Mouse (Mus musculus) embryonic fibroblast, embryonic 13.5 days (primary cell): ENCODE results near the gene Smad5. TPM values are rescaled to one million over a fixed set of nuclear protein-coding genes. Genes with fewer than 3 reads are reported as not detected.

Experiments
- H3K27ac ChIP-seq: 2 replicates; pipeline ENCODE4 v1.5.1; 2012; ENCODE audit warnings: low read length, control low read depth, inconsistent platforms; ENCODE audit not compliant: insufficient read depth
- H3K4me1 ChIP-seq: 2 replicates; pipeline ENCODE4 v1.6.1; 2011; ENCODE audit warnings: low read length; ENCODE audit not compliant: control insufficient read depth, insufficient read depth
- H3K4me3 ChIP-seq: 2 replicates; pipeline ENCODE4 v1.5.1; 2011; ENCODE audit warnings: mild to moderate bottlenecking, control low read depth, low read length; ENCODE audit not compliant: insufficient read depth
- CTCF ChIP-seq: IDR thresholded peaks from 2 replicates; pipeline ENCODE4 v1.5.1; 2011; ENCODE audit warnings: mild to moderate bottlenecking, control low read depth, low read length, moderate library complexity, borderline replicate concordance; ENCODE audit not compliant: insufficient read depth
- POLR2A ChIP-seq: IDR thresholded peaks from 2 replicates; pipeline ENCODE4 v1.6.1; 2011; ENCODE audit warnings: low read depth, mild to moderate bottlenecking, control low read depth, low read length, moderate library complexity
- polyA plus RNA-seq: library from polyadenylated mRNA; stranded (reverse); fragments of >200 nt; gene quantifications from 2 replicates; pipeline ENCODE4 v1.2.4, GENCODE M21; 2011; ENCODE audit warnings: low read depth; ENCODE audit not compliant: missing spikeins, insufficient read length

Gene Smad5
- polyA plus RNA-seq, 1 experiment, result 75.9 TPM

DNA sequence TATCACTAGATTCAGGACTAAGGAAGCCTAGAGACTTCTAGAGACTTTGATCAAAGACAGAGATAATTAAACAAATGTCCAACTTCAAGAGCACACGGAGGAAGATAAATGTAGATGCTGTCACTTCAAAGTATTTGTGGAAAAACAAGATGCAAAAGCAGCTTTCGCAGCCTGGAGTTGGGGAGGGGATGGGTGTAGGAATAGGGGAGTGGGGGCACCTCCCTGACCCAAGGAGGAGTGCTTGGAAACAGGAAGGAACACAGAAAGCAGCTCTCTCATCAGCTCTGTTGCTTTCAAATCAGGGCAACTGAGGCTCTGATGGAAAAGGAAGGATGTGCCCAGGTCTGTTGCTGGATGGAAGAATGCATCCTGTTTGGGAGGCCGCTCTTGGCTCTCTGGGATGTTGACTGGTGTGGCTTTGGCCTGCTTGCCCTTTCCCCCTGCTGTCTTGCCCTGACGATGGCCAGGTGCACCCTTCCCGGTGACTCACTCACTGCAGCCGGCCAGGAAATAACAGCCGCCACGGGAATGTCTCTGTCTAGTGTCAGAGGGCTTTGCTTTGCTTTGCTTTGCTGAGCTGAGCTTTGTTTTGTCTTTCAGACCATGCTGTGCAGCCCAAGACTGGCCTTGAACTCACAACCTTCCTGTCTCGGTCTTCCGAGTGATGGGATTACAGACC lies 23.8 kb upstream of the Smad5 start:
- Histone ChIP-seq H3K4me1 (no peaks in the 10 kb centered on the region; the same call in 1 of the 2 replicates), H3K4me3 (no peak overlapping the region), H3K27ac (no peak overlapping the region)
- TF ChIP-seq POLR2A (no peak), CTCF (no peak)

DNA sequence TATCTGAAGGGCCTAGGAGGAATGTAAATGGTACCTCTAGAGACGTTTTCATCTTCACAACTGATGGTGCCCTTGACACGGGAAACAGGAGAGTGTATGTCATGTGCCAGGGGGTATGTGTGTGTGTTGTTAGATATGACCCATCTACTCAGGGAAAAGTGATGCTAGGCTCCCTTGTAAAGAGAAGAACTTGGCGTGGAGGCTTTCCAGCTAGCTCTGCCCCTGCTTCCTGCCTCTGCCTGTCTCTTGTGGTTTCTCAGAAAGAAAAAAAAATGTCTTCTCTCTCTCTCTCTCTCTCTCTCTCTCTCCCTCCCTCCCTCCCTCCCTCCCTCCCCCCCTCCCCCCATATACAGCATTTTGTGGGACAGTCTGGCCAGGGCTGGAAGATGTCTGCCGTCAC lies 20.9 kb upstream of the Smad5 start:
- H3K27ac ChIP-seq, result no peak overlapping the region
- no peak overlapping the region for H3K4me3 ChIP-seq
- no peaks in the 10 kb centered on the region; the same call in 1 of the 2 replicates for H3K4me1 ChIP-seq
- TF ChIP-seq POLR2A (no peak), CTCF (no peak)

DNA sequence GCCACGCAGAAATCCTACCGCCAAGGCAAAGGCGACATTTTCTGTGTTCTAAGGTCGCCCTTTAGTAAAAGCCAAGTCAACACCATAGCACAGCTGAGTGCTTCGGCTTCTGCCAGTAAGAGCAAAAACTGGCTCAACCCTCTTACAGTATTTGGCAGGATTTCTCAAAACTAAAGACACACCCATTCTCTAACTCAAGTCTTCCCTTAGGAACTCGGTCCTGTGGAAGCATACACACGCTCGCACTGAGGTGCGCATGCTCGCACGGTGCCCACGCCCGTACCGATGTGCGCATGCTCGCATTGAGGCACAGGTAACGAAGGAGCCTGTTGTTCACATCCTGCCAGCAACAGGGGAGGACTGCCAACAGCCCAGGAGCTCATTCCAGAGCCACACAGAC lies 20.5 kb upstream of the Smad5 start:
- TF ChIP-seq CTCF, result no peak
- no peak for TF ChIP-seq POLR2A
- Histone ChIP-seq H3K4me3 (no peak overlapping the region), H3K4me1 (no peaks in the 10 kb centered on the region; the same call in 1 of the 2 replicates), H3K27ac (no peak overlapping the region)

DNA sequence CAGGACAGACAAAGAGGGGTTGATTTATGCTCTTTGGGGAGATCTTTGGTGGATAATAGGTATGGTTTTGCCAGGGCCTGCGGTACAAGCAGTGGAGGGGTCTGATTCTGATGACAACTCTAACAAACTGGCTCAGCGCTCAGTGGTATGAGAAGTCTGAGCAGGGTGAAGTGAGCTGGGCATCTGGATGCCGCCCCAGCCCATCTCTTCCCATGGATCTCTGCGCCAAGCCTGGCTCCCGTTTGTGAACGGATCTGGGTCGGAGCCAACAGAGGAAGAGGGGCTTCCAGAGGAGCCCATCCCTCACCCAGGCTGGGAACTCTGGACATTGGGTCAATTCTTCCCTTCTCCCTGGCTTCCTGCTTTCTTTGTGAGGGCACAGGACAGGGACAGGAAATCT lies 19.5 kb upstream of the Smad5 start:
- TF ChIP-seq POLR2A, result no peak
- H3K4me1 ChIP-seq, result no peaks in the 10 kb centered on the region; the same call in 1 of the 2 replicates
- no peak overlapping the region for H3K4me3 ChIP-seq

DNA sequence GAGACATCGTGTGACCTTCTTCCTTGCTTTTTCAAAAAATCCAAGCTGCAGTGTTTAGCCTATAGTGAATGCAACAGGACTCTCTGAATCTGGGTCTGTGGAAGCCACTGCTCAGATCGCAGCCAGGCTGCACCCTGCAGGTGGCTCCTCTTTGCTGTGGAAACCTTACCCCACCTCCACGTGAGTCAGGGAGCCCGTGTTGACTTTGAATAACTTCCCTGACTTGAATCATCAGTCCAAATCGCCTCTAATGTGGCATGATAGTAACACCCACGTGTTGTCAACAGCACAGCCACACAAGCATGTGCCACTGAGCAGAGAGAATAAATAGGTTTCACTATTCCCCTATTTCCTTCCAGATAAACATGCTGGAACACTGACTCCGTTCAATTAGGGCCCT lies 10.8 kb upstream of the Smad5 start:
- Histone ChIP-seq H3K27ac (no peak overlapping the region), H3K4me1 (no peaks in the 10 kb centered on the region), H3K4me3 (no peak overlapping the region)
- TF ChIP-seq POLR2A, result no peak
- no peak for TF ChIP-seq CTCF

More for the DNA sequence above, 19.5 kb upstream of the Smad5 start:
- no peak overlapping the region for H3K27ac ChIP-seq

DNA sequence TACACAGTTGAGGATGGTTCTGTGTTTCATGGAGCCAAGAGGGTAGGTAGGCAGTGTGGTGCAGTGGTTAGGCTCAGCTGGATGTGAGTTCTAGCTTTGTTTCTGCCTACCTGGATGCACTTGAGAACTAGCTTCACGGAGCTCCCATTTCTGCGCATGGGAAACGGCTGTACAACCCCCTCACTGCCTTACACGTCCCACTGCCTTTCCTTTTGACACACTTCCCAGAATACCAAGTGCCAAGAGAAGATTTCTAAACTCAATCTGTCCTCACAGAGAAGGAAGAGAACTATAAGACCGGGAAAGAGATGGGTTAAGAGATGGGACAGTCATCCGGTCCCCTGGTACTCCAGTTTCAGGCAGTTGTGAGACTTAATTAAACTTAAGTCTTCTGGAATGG lies 10.2 kb upstream of the Smad5 start:
- Histone ChIP-seq H3K4me1 (no peaks in the 10 kb centered on the region), H3K4me3 (no peak overlapping the region), H3K27ac (no peak overlapping the region)
- TF ChIP-seq CTCF (no peak), POLR2A (no peak)

DNA sequence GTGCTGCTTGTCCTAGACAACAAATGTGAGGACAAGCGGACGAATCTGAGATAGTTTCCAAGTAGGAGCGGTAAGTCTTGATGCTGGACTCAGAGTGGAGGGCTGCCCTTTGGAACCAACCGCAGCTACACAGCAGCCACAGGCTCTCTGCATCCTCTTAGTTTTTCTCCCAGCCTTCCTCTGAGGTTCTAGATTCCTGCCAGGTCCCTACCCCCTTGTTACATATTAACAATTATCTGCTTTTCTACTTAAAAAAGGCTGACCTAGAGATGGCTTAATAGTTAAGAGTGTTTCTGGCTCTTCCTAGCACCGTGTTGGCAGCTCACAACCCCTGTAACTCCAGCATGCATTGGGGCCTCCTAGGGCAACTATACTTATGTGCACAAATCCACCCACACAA lies 7.1 kb upstream of the Smad5 start:
- H3K27ac ChIP-seq, result no peak overlapping the region
- no peaks in the 10 kb centered on the region for H3K4me1 ChIP-seq
- no peak for TF ChIP-seq CTCF
- TF ChIP-seq POLR2A, result no peak
- H3K4me3 ChIP-seq, result no peak overlapping the region

DNA sequence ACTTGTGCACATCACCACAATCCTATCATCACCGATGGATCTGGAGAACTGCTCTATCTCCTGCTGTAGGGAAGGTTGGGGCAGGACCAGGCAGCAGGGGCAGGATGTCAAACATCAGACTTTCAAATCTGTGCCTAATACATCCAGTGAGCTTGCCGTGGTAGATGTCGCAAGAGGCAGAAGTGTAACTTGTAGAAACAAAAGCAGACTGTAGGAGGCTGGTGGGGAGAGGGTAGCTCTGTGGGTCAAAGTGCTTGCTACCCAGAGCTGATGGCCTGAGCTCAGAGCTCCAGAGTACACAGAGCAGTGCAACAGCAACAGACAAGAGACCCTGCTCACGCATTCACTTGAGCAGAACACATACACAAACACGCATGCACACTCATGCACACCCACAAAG lies 6.1 kb upstream of the Smad5 start:
- Histone ChIP-seq H3K4me1 (no peaks in the 10 kb centered on the region), H3K27ac (no peak overlapping the region)

DNA sequence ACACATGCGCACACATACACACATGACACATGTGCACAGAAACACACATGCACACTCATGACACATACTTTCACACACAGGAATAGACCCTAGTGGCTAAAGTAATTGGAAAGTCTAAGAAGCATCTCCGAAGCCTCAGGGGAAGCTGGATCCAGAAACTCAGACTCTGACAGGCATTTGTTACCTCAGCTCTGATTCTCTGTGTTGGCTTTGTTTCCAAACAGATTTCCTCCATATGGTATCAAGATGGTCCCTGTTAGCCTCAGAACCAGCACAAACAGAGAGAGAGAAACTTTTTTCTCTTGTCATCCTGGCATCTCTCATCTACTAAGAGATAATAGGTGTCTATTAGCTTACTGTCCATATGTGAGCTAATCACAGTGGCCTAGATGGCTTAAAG lies 5.6 kb upstream of the Smad5 start:
- Histone ChIP-seq H3K4me1 (no peaks in the 10 kb centered on the region), H3K4me3 (no peak overlapping the region), H3K27ac (no peak overlapping the region)
- no peak for TF ChIP-seq POLR2A
- no peak for TF ChIP-seq CTCF

More for the DNA sequence above, 6.1 kb upstream of the Smad5 start:
- H3K4me3 ChIP-seq, result no peak overlapping the region
- TF ChIP-seq CTCF, result no peak
- TF ChIP-seq POLR2A, result no peak

DNA sequence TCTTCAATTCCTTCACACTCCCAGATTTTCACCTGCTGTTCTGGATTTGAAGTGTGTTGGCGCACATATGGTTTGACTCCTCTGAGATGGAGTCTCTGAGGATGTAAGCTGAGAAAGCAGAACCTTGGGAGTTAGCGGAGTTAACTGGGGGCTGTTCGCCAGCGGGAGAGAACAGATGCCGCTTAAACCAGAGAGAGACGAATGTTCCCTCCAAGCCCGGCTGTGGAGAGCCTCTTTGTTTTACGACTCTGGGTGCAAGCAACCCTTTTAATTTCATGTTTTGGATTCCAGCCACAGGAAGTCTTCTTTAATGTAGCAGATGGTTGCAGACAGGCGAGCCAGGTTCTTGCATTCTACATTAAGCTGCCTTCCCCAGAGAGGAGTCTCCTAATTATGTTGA lies 4.4 kb upstream of the Smad5 start:
- TF ChIP-seq POLR2A (no peak), CTCF (no peak)
- Histone ChIP-seq H3K4me1 (no peaks in the 10 kb centered on the region), H3K4me3 (no peak overlapping the region)

DNA sequence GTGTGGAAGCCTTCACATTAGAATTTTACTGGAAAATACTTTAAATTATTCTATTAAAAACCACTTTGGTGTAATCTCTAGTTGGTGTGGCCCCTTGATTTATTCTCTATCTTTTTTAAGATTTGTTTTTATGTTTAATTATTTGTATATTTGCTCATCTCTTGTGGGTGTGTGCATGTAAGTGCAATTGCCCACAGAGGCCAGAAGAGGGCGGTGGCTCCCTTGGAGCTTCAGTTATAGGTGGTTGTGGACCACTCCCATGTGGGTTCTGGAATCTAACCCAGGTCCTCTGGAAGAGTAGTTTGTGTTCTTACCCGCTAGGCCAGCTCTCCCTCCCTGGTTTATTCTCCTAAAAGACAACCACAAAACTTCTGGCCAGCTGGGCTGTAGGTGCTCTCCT lies 3.4 kb upstream of the Smad5 start:
- H3K4me3 ChIP-seq, result no peak overlapping the region
- no peaks in the 10 kb centered on the region for H3K4me1 ChIP-seq
- H3K27ac ChIP-seq, result no peak overlapping the region
- no peak for TF ChIP-seq CTCF
- no peak for TF ChIP-seq POLR2A

More for the DNA sequence above, 4.4 kb upstream of the Smad5 start:
- no peak overlapping the region for H3K27ac ChIP-seq

DNA sequence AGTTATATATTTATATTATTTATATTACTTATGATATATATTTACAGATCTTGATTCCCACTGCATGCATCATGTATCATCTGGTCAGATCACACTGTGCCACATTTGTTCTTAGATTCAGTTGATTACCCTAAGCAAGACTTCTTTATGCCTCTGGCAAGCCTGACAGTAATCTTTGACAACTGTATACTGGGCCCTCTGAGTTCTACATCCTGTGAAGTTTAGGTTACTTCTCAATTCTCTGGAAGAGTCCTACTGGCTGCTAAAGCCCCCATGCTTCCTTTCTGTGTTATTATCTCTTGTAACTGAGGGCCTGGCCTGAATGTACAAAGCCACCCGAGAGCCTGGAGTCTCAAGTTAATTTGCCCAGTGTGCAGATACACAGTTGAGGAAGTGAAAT lies 1.8 kb upstream of the Smad5 start:
- H3K4me1 ChIP-seq, result peaks cover 12% of the 10 kb centered on the region
- TF ChIP-seq POLR2A (no peak), CTCF (no peak)
- H3K27ac ChIP-seq, result no peak overlapping the region
- no peak overlapping the region for H3K4me3 ChIP-seq
